Mouse (Mus musculus): ENCODE data around the gene Sin3a.

DNA sequence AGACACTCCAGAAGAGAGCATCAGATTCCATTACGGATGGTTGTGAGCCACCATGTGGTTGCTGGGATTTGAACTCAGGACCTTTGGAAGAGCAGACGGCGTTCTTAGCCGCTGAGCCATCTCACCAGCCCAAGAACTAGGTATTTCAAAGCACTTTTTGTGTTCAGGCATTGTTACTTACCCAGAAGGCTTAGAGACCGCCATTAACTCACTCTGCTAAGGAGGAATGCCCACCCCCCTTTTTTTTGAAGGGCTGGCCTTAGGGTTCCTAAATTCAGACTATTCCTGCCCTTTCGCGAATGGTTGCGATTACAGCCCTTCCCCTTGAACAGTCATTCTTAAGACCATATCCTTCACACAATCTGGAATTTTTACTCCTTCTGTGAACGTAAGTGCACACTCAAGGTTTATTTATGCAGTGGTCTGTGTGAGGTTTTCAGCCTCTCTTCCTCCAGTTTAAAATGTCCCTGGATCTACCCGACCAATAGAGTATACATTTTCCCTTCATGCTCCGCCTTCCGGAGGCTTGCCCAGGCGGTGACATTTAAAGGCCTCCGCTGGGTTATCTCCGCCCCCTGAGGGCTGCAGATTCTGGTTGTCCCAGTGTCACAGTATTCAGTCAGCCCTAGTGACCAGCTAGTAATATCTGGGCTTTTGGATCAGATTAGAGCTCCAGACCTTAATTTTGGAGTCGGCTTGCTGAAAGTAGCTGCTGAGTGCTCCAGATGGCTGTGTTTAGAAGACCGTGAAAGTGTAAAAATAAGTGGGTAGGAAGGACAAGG is 3.2 kb downstream of the Sin3a start:
- TF ChIP-seq POLR2A (IDR thresholded peaks at IDR 0.05; ENCODE audit: borderline replicate concordance, extremely low read depth, insufficient read depth, insufficient read length, poor library complexity, severe bottlenecking) (no peak), CTCF (IDR thresholded peaks at IDR 0.05; ENCODE audit: borderline replicate concordance, extremely low read depth, insufficient read depth, insufficient read length) (no peak)

All from brain, embryonic 14.5 days (tissue).